Mouse (Mus musculus): ENCODE data around the gene 1810010D01Rik. TPM values are rescaled to one million over a fixed set of nuclear protein-coding genes. Genes with fewer than 3 reads are reported as not detected.

Gene 1810010D01Rik
- total RNA-seq, 1 experiment: 1.0 TPM

- TF ChIP-seq MAFK (IDR thresholded peaks at IDR 0.05; ENCODE audit: insufficient read depth, low read depth, low read length) (no peak), CHD2 (IDR thresholded peaks at IDR 0.05; ENCODE audit: low read depth, low read length) (no peak), ZNF384 (IDR thresholded peaks at IDR 0.05; ENCODE audit: low read depth, low read length) (no peak)
- in situ Hi-C loops (cut with MboI; ENCODE audit: low sequenced_read_pairs in 2 of 2, unreplicated experiment in 2 of 2): no loop called here
- no peaks in the 10 kb centered on the region for H3K36me3 ChIP-seq (ENCODE audit: control insufficient read depth, insufficient read depth, low read length, poor library complexity, severe bottlenecking)
- no peaks in the 10 kb centered on the region for H3K9me3 ChIP-seq (ENCODE audit: control insufficient read depth, insufficient read depth, low read depth, low read length)
- peak overlapping the region in 1 of 2 experiments; percentile 7; a peak in 1 of 4 replicates for H3K4me3 ChIP-seq (ENCODE audit: insufficient read depth in 1 of 2, low read depth in 1 of 2, low read length in 2 of 2, poor library complexity in 1 of 2, severe bottlenecking in 1 of 2)
- no peak overlapping the region for H3K27ac ChIP-seq (ENCODE audit: insufficient read depth, low read depth, low read length, poor library complexity, severe bottlenecking)
- peaks cover 12 to 26% of the 10 kb centered on the region in 2 experiments; a peak in 2 of 4 replicates for H3K4me1 ChIP-seq (ENCODE audit: control insufficient read depth in 2 of 2, insufficient read depth in 2 of 2, low read length in 2 of 2, poor library complexity in 1 of 2)
- peak overlapping the region; percentile 7; the same call in 1 of the 2 replicates for H3K9ac ChIP-seq (ENCODE audit: insufficient read depth, low read depth, low read length, poor library complexity, severe bottlenecking)
- peak; percentile 22 for DNase-seq (ENCODE audit: low read depth, low spot score)
These were observed 34.8 kb downstream of the 1810010D01Rik start for GRCm38 (mm10) chr7:145173116-145173515.

GRCm38 (mm10) chr7:145169703-145170102, 38.2 kb downstream of the 1810010D01Rik start:
- DNase-seq (ENCODE audit: low read depth, low spot score): no peak
- H3K4me3 ChIP-seq (ENCODE audit: insufficient read depth in 1 of 2, low read depth in 1 of 2, low read length in 2 of 2, poor library complexity in 1 of 2, severe bottlenecking in 1 of 2): no peak overlapping the region
- no peaks in the 10 kb centered on the region for H3K9me3 ChIP-seq (ENCODE audit: control insufficient read depth, insufficient read depth, low read depth, low read length)
- in situ Hi-C loops (cut with MboI; ENCODE audit: low sequenced_read_pairs in 2 of 2, unreplicated experiment in 2 of 2): no loop called here
- H3K27ac ChIP-seq (ENCODE audit: insufficient read depth, low read depth, low read length, poor library complexity, severe bottlenecking): no peak overlapping the region
- peaks cover 7 to 13% of the 10 kb centered on the region in 2 experiments; a peak in 2 of 4 replicates for H3K4me1 ChIP-seq (ENCODE audit: control insufficient read depth in 2 of 2, insufficient read depth in 2 of 2, low read length in 2 of 2, poor library complexity in 1 of 2)
- TF ChIP-seq ZNF384 (IDR thresholded peaks at IDR 0.05; ENCODE audit: low read depth, low read length): no peak
- TF ChIP-seq HCFC1 (IDR thresholded peaks at IDR 0.05; ENCODE audit: borderline replicate concordance, insufficient read depth, low read length): no peak
- TF ChIP-seq ZC3H11A (IDR thresholded peaks at IDR 0.05; ENCODE audit: borderline replicate concordance, low read depth, low read length): no peak
- no peak for TF ChIP-seq CHD2 (IDR thresholded peaks at IDR 0.05; ENCODE audit: low read depth, low read length)
- TF ChIP-seq MAFK (IDR thresholded peaks at IDR 0.05; ENCODE audit: insufficient read depth, low read depth, low read length): no peak
- no peaks in the 10 kb centered on the region for H3K36me3 ChIP-seq (ENCODE audit: control insufficient read depth, insufficient read depth, low read length, poor library complexity, severe bottlenecking)
- no peak overlapping the region for H3K9ac ChIP-seq (ENCODE audit: insufficient read depth, low read depth, low read length, poor library complexity, severe bottlenecking)

GRCm38 (mm10) chr7:145159283-145160240, 48.4 kb downstream of the 1810010D01Rik start:
- Histone ChIP-seq H3K9ac (ENCODE audit: insufficient read depth, low read depth, low read length, poor library complexity, severe bottlenecking) (no peak overlapping the region), H3K4me1 (ENCODE audit: control insufficient read depth in 2 of 2, insufficient read depth in 2 of 2, low read length in 2 of 2, poor library complexity in 1 of 2) (peaks cover 0 to 2% of the 10 kb centered on the region in 2 experiments; a peak in 1 of 4 replicates), H3K36me3 (ENCODE audit: control insufficient read depth, insufficient read depth, low read length, poor library complexity, severe bottlenecking) (no peaks in the 10 kb centered on the region), H3K9me3 (ENCODE audit: control insufficient read depth, insufficient read depth, low read depth, low read length) (no peaks in the 10 kb centered on the region), H3K4me3 (ENCODE audit: insufficient read depth in 1 of 2, low read depth in 1 of 2, low read length in 2 of 2, poor library complexity in 1 of 2, severe bottlenecking in 1 of 2) (no peak overlapping the region), H3K27ac (ENCODE audit: insufficient read depth, low read depth, low read length, poor library complexity, severe bottlenecking) (no peak overlapping the region)
- no peak for TF ChIP-seq CHD2 (IDR thresholded peaks at IDR 0.05; ENCODE audit: low read depth, low read length)
- no peak for TF ChIP-seq ZNF384 (IDR thresholded peaks at IDR 0.05; ENCODE audit: low read depth, low read length)
- TF ChIP-seq ZC3H11A (IDR thresholded peaks at IDR 0.05; ENCODE audit: borderline replicate concordance, low read depth, low read length): no peak
- no peak for TF ChIP-seq HCFC1 (IDR thresholded peaks at IDR 0.05; ENCODE audit: borderline replicate concordance, insufficient read depth, low read length)
- TF ChIP-seq MAFK (IDR thresholded peaks at IDR 0.05; ENCODE audit: insufficient read depth, low read depth, low read length): no peak
- in situ Hi-C loops (cut with MboI; ENCODE audit: low sequenced_read_pairs in 2 of 2, unreplicated experiment in 2 of 2): no loop called here
- DNase-seq (ENCODE audit: low read depth, low spot score): no peak

Other genes with a start within 250 kb of the 1810010D01Rik start
- gene Tpcn2, start 75.9 kb upstream of the 1810010D01Rik start, total RNA-seq (2012; rRNA removed): 10.1 and 16.9 TPM in 2 replicates
- 0.49 and 0.85 TPM in 2 replicates for gene Mrgprf, start 92.7 kb upstream of the 1810010D01Rik start, total RNA-seq (2012; rRNA removed)
- gene Mrgprd, start 106.7 kb upstream of the 1810010D01Rik start, total RNA-seq (2012; rRNA removed): 0.09 TPM in 1 of 2 replicates, not detected in the other

Data from ES-E14 (cell line).